Mouse (Mus musculus) liver, adult 2 months (tissue): ENCODE results near the gene Snd1.

Experiments
- CTCF ChIP-seq: fragments of 200-500 bp; IDR thresholded peaks from 2 replicates; pipeline ENCODE4 v1.5.1; 2011; ENCODE audit warnings: low read depth, low read length, control low read depth
- POLR2A ChIP-seq: fragments of 200-500 bp; IDR thresholded peaks from 2 replicates; pipeline ENCODE4 v1.6.1; 2011; ENCODE audit warnings: low read length, control low read depth; ENCODE audit not compliant: insufficient read depth; ENCODE audit errors: extremely low read depth

DNA sequence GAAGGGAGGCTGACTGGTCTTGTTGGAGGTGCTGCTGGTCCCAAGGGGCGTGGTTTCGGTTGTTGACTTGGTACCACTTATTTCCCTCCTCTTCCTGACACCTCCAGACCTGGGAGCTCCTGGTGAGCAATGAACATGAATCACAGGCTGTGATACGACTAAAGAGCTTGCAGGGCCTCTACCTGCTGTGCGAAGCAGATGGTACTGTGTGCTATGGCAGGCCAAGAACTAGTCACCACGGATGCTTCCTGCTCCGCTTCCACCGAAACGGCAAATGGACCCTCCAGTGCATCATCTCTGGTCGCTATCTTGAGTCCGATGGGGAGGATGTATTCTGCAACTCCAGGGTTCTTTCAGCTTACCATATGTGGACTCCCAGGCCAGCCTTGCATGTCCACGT lies 45.1 kb upstream of the Snd1 start:
- no peak for TF ChIP-seq POLR2A
- TF ChIP-seq CTCF = no peak
